In the genomic region with DNA sequence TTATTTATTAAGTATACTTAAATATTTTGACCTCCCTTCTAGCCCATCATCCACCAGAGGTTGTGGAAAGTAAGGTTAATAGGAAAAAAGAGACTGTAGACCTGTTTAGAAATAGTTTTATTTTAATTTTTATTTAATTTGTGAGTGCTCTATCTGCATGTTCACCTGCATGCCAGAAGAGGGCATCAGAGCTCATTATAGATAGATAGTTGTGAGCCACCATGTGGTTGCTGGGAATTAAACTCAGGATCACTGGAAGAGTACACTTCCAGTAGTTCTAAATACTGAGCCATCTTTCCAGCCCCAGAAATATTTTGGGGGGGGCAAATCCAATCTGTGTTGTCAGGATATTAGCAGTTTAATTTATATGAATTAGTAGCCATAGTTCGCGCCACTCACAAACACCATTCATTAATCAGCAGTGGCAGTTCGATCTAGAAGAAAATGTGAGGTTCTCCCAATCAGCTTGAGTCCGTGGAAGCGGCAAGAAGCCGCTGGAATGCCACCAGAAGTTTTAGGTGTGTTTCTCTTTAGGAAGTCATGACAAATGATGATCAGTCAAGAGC, we compare ENCODE assay signal across 9 mouse cellular contexts. TPM values are rescaled to one million over a fixed set of nuclear protein-coding genes. Genes with fewer than 3 reads are reported as not detected.
A peak's percentile ranks its signal among the peaks of the same experiment; 100 is the strongest.
DNase-seq lines count a peak whose midpoint lies in the region; ATAC-seq and TF ChIP-seq lines count a peak whose summit lies in the region.
"Had no signal": no experiment of that assay in that cellular context is flagged by ENCODE, and none has a peak within 500 bp of the region (broad histone marks: within the 10 kb centered on the region; RNA-seq: fewer than 3 reads in every experiment).

No protein-coding gene starts in this region.

- no peak for TF ChIP-seq EP300 in stomach, postnatal 0 days (optimal IDR thresholded peaks at IDR 0.05)

- no peaks in the 10 kb centered on the region for H3K9me3 ChIP-seq in intestine, postnatal 0 days (ENCODE audit: control insufficient read depth)
- H3K9me3 ChIP-seq in intestine, embryonic 16.5 days (ENCODE audit: control insufficient read depth, low read length) = peaks cover 6% of the 10 kb centered on the region; the same call in 1 of the 2 replicates
- no peaks in the 10 kb centered on the region for H3K9me3 ChIP-seq in midbrain, embryonic 14.5 days (ENCODE audit: control insufficient read depth, low read length)
- no peaks in the 10 kb centered on the region for H3K9me3 ChIP-seq in midbrain, embryonic 16.5 days (replicated peaks; ENCODE audit: control insufficient read depth, low read length, poor library complexity, severe bottlenecking)
- H3K9me3 ChIP-seq in stomach, postnatal 0 days (ENCODE audit: control insufficient read depth, low read length) = no peaks in the 10 kb centered on the region

- no peak overlapping the region for H3K9ac ChIP-seq in intestine, postnatal 0 days (ENCODE audit: low read depth, low read length)
- H3K9ac ChIP-seq in intestine, embryonic 16.5 days (ENCODE audit: low read depth, low read length) = no peak overlapping the region
- H3K9ac ChIP-seq in midbrain, embryonic 14.5 days (replicated peaks; ENCODE audit: low read length) = no peak overlapping the region
- H3K9ac ChIP-seq in midbrain, embryonic 16.5 days (ENCODE audit: low read depth, low read length) = no peak overlapping the region
- H3K9ac ChIP-seq in stomach, postnatal 0 days (ENCODE audit: low read length) = no peak overlapping the region

- H3K4me2 ChIP-seq in intestine, postnatal 0 days (replicated peaks; ENCODE audit: low read depth) = no peak overlapping the region
- no peak overlapping the region for H3K4me2 ChIP-seq in intestine, embryonic 16.5 days (ENCODE audit: low read depth, low read length)
- H3K4me2 ChIP-seq in midbrain, embryonic 14.5 days (ENCODE audit: low read length) = no peak overlapping the region
- no peak overlapping the region for H3K4me2 ChIP-seq in midbrain, embryonic 16.5 days (ENCODE audit: low read length)
- H3K4me2 ChIP-seq in stomach, postnatal 0 days (replicated peaks; ENCODE audit: low read depth) = no peak overlapping the region

- H3K36me3 ChIP-seq in intestine, postnatal 0 days (ENCODE audit: control insufficient read depth, insufficient read depth) = no peaks in the 10 kb centered on the region
- H3K36me3 ChIP-seq in intestine, embryonic 16.5 days (ENCODE audit: control insufficient read depth, insufficient read depth, low read length) = no peaks in the 10 kb centered on the region
- no peaks in the 10 kb centered on the region for H3K36me3 ChIP-seq in midbrain, embryonic 14.5 days (ENCODE audit: control insufficient read depth, insufficient read depth, low read length)
- no peaks in the 10 kb centered on the region for H3K36me3 ChIP-seq in midbrain, embryonic 16.5 days (ENCODE audit: control insufficient read depth, insufficient read depth, low read length)
- no peaks in the 10 kb centered on the region for H3K36me3 ChIP-seq in stomach, postnatal 0 days (ENCODE audit: control insufficient read depth, insufficient read depth, low read length)

- no peak for ATAC-seq in intestine, postnatal 0 days
- no peak for ATAC-seq in intestine, embryonic 16.5 days
- ATAC-seq in midbrain, embryonic 14.5 days (ENCODE audit: low FRiP score, low TSS enrichment) = no peak
- no peak for ATAC-seq in midbrain, embryonic 16.5 days
- no peak for ATAC-seq in stomach, postnatal 0 days (ENCODE audit: low FRiP score, low TSS enrichment)

- no peak overlapping the region for H3K4me3 ChIP-seq in intestine, postnatal 0 days (ENCODE audit: low read depth, low read length)
- H3K4me3 ChIP-seq in intestine, embryonic 16.5 days (ENCODE audit: low read length) = no peak overlapping the region
- no peak overlapping the region for H3K4me3 ChIP-seq in midbrain, embryonic 14.5 days (replicated peaks; ENCODE audit: low read depth, low read length)
- H3K4me3 ChIP-seq in midbrain, embryonic 16.5 days (ENCODE audit: low read depth, low read length) = no peak overlapping the region
- H3K4me3 ChIP-seq in stomach, postnatal 0 days (ENCODE audit: low read depth, low read length) = no peak overlapping the region
- H3K4me3 ChIP-seq: hindbrain, embryonic 10.5 days had no signal

- H3K27me3 ChIP-seq in intestine, postnatal 0 days (replicated peaks; ENCODE audit: control insufficient read depth, insufficient read depth, low read length) = no peaks in the 10 kb centered on the region
- no peaks in the 10 kb centered on the region for H3K27me3 ChIP-seq in intestine, embryonic 16.5 days (replicated peaks; ENCODE audit: control insufficient read depth, insufficient read depth, low read length)
- H3K27me3 ChIP-seq in midbrain, embryonic 14.5 days (ENCODE audit: control insufficient read depth, insufficient read depth, low read length) = no peaks in the 10 kb centered on the region
- no peaks in the 10 kb centered on the region for H3K27me3 ChIP-seq in midbrain, embryonic 16.5 days (ENCODE audit: control insufficient read depth, insufficient read depth, low read depth, low read length)
- no peaks in the 10 kb centered on the region for H3K27me3 ChIP-seq in stomach, postnatal 0 days (ENCODE audit: control insufficient read depth, insufficient read depth, low read length)

- WGBS in intestine, postnatal 0 days = 99% methylated on average over 6 of the region's 6 CpGs
- 94% methylated on average over 6 of the region's 6 CpGs for WGBS in intestine, embryonic 16.5 days
- WGBS in midbrain, embryonic 14.5 days = 98% methylated on average over 6 of the region's 6 CpGs
- WGBS in midbrain, embryonic 16.5 days = 97% methylated on average over 6 of the region's 6 CpGs
- whole genome bisulfite sequencing in stomach, postnatal 0 days = 99% methylated on average over 6 of the region's 6 CpGs

- DNase-seq in midbrain, embryonic 14.5 days = peak; percentile 48
- DNase-seq in R1 (ENCODE audit: low read depth, low spot score) = peak; percentile 75
- no peak for DNase-seq in stomach, postnatal 0 days (ENCODE audit: low spot score)
- DNase-seq in gastrocnemius, postnatal 10 days = no peak
- DNase-seq: right cerebral cortex, postnatal 14 days had no signal

- TF ChIP-seq CTCF in intestine, postnatal 0 days (IDR thresholded peaks at IDR 0.05; ENCODE audit: low read depth) = peak; percentile 73
- TF ChIP-seq CTCF in stomach, postnatal 0 days (IDR thresholded peaks at IDR 0.05; ENCODE audit: low read depth) = peak; percentile 76

- H3K27ac ChIP-seq in intestine, postnatal 0 days (ENCODE audit: low read depth, low read length) = no peak overlapping the region
- no peak overlapping the region for H3K27ac ChIP-seq in intestine, embryonic 16.5 days (ENCODE audit: low read length)
- no peak overlapping the region for H3K27ac ChIP-seq in midbrain, embryonic 14.5 days (replicated peaks; ENCODE audit: low read depth, low read length)
- H3K27ac ChIP-seq in midbrain, embryonic 16.5 days (ENCODE audit: low read length) = no peak overlapping the region
- H3K27ac ChIP-seq in stomach, postnatal 0 days (replicated peaks) = no peak overlapping the region
- H3K27ac ChIP-seq: hindbrain, embryonic 10.5 days had no signal

- no peaks in the 10 kb centered on the region for H3K4me1 ChIP-seq in intestine, postnatal 0 days (replicated peaks; ENCODE audit: control insufficient read depth, insufficient read depth, low read length)
- H3K4me1 ChIP-seq in intestine, embryonic 16.5 days (ENCODE audit: control insufficient read depth, insufficient read depth, low read length) = peaks cover 6% of the 10 kb centered on the region
- H3K4me1 ChIP-seq in midbrain, embryonic 14.5 days (ENCODE audit: control insufficient read depth, insufficient read depth, low read length) = no peaks in the 10 kb centered on the region
- peaks cover 5% of the 10 kb centered on the region; the same call in 1 of the 2 replicates for H3K4me1 ChIP-seq in midbrain, embryonic 16.5 days (ENCODE audit: control insufficient read depth, insufficient read depth, low read length)
- H3K4me1 ChIP-seq in stomach, postnatal 0 days (replicated peaks; ENCODE audit: control insufficient read depth, insufficient read depth) = no peaks in the 10 kb centered on the region

RNA-seq across cellular contexts. Expression of a gene that starts 6.7 kb away (rescaled TPM):
- polyA plus RNA-seq in intestine, postnatal 0 days (2015; fragmentation: Nextera tagmentation; extraction: Ambion mirVana) = 108 and 111 TPM in 2 replicates
- 115 and 120 TPM in 2 replicates for polyA plus RNA-seq in intestine, embryonic 16.5 days (2015; fragmentation: Nextera tagmentation; extraction: Ambion mirVana)
- polyA plus RNA-seq in midbrain, embryonic 14.5 days (2014; fragmentation: Nextera tagmentation; extraction: Ambion mirVana) = 75.7 and 79.0 TPM in 2 replicates
- 102 and 112 TPM in 2 replicates for polyA plus RNA-seq in midbrain, embryonic 16.5 days (2015; fragmentation: Nextera tagmentation; extraction: Ambion mirVana)
- 69.3 and 73.3 TPM in 2 replicates for polyA plus RNA-seq in stomach, postnatal 0 days (2015; fragmentation: Nextera tagmentation; extraction: Ambion mirVana)
- under 1 TPM; 0.80 to 0.97 TPM for total RNA-seq in gastrocnemius, postnatal 10 days (2021)

RNA-seq across cellular contexts. Expression of a gene that starts 13.6 kb away (rescaled TPM):
- 16.3 and 17.2 TPM in 2 replicates for polyA plus RNA-seq in intestine, postnatal 0 days (2015; fragmentation: Nextera tagmentation; extraction: Ambion mirVana)
- 21.7 and 23.7 TPM in 2 replicates for polyA plus RNA-seq in intestine, embryonic 16.5 days (2015; fragmentation: Nextera tagmentation; extraction: Ambion mirVana)
- polyA plus RNA-seq in midbrain, embryonic 14.5 days (2014; fragmentation: Nextera tagmentation; extraction: Ambion mirVana) = 47.0 and 53.6 TPM in 2 replicates
- polyA plus RNA-seq in midbrain, embryonic 16.5 days (2015; fragmentation: Nextera tagmentation; extraction: Ambion mirVana) = 53.8 and 60.6 TPM in 2 replicates
- 24.0 and 27.7 TPM in 2 replicates for polyA plus RNA-seq in stomach, postnatal 0 days (2015; fragmentation: Nextera tagmentation; extraction: Ambion mirVana)
- 100 to 1,000 TPM; 203 to 207 TPM for total RNA-seq in gastrocnemius, postnatal 10 days (2021)

Comparison
In these comparisons a context has a peak if more than half of its experiments do, and no peak if none do; other contexts are left out.
1. DNase-seq: peak in midbrain, embryonic 14.5 days (single experiment) and R1 (single experiment); none in stomach, postnatal 0 days (single experiment) and gastrocnemius, postnatal 10 days (single experiment).